ENCODE assay signal across 17 mouse cellular contexts in the genomic region with DNA sequence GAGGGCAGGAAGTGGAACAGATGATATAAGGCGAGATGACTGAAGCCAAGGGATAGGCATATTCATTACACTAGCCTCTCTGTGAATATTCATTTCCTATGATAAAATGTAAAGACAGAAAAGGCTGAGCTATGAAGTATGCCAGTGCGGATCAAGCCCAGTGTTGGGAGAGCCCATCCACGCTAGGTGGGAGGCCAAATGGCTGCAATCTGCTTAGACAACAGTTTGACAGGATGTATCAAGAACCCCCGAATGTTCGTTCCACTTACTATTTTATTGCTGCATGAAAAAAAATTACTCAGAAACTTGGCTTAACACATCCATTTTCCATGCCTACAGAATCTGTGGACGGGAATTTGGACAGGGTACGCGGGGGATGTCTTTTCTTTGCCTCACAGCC.
DNase-seq lines count a peak whose midpoint lies in the region; ATAC-seq lines count a peak whose summit lies in the region.
"Had no signal": no experiment of that assay in that cellular context is flagged by ENCODE, and none has a peak within 500 bp of the region (broad histone marks: within the 10 kb centered on the region; RNA-seq: fewer than 3 reads in every experiment).

No protein-coding gene starts in this region.

- peak; percentile 24 to 48 for DNase-seq in frontal cortex, postnatal 36 days (ENCODE audit: low spot score in 2 of 2)
- no peak for DNase-seq in frontal cortex, postnatal 14 days (ENCODE audit: low spot score in 2 of 2)
- DNase-seq in right cerebral cortex, adult 18-20 months = peak; percentile 37
- DNase-seq in right cerebral cortex, postnatal 25 days = no peak
- DNase-seq in layer of hippocampus, adult 9-10 months (ENCODE audit: low spot score) = peak; percentile 27
- DNase-seq in kidney, adult 8-10 months = no peak
- DNase-seq: adrenal gland, adult 2 months; adrenal gland, postnatal 25 days; cerebellum, adult 11 months; cerebellum, adult 8-10 months; cerebellum, postnatal 14 days; embryo, embryonic 11 days; gastrocnemius, adult 2 months; gastrocnemius, postnatal 25 days; heart, postnatal 36 days had no signal

- ATAC-seq in cerebellum, adult (ENCODE audit: insufficient number of reproducible peaks, low FRiP score, low TSS enrichment) = no peak
- ATAC-seq: forebrain, embryonic 15.5 days had no signal

Comparison
In these comparisons a context has a peak if more than half of its experiments do, and no peak if none do; other contexts are left out.
1. DNase-seq: peak in frontal cortex, postnatal 36 days (2 of 2), right cerebral cortex, adult 18-20 months (single experiment) and layer of hippocampus, adult 9-10 months (single experiment); none in frontal cortex, postnatal 14 days (0 of 2), right cerebral cortex, postnatal 25 days (single experiment) and kidney, adult 8-10 months (0 of 2).